Mouse (Mus musculus): Measurements from ENCODE around the gene Gng7. TPM values are rescaled to one million over a fixed set of nuclear protein-coding genes. Genes with fewer than 3 reads are reported as not detected.

Gene Gng7
- polyA plus RNA-seq, 1 experiment = 0.63 TPM

DNA sequence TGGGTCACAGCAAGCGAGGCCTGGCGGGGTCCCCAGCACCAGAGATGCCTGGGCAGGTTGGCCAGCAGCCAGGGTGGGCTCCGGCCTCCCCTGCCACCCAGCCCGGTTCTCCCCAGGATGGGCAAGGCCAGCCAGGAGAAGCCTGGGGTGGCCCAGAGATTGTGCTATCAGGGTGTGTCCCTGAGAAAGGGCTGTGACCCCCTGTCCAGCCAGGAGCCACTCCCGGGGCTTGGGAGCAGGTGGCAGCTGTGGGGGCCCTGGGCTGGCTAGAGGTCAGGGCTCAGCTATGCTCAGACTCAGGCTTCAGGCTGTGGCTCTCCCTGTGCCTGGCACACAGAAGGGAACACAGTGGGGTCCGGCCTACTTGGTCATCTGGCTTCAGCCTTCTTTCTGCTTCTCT is 4.9 kb upstream of the Gng7 start:
- Histone ChIP-seq H3K4me1 (replicated peaks; ENCODE audit: control insufficient read depth, insufficient read depth, low read length) (peaks cover 2% of the 10 kb centered on the region; the same call in 1 of the 2 replicates), H3K27me3 (ENCODE audit: control insufficient read depth, insufficient read depth, low read length) (no peaks in the 10 kb centered on the region; the same call in 1 of the 2 replicates), H3K27ac (ENCODE audit: control insufficient read depth, insufficient read depth, low read length) (no peak overlapping the region), H3K4me3 (ENCODE audit: control insufficient read depth, insufficient read depth, low read length) (no peak overlapping the region), H3K36me3 (ENCODE audit: control insufficient read depth, insufficient read depth, low read length) (no peaks in the 10 kb centered on the region)
- WGBS = 88% methylated on average over 6 of the region's 6 CpGs
- no peak for DNase-seq
- TF ChIP-seq POLR2A (IDR thresholded peaks at IDR 0.05; ENCODE audit: control insufficient read depth, extremely low read depth, insufficient read depth, low read length, poor library complexity) = no peak
- no peak for TF ChIP-seq CTCF (IDR thresholded peaks at IDR 0.05; ENCODE audit: borderline replicate concordance, control insufficient read depth, extremely low read depth, insufficient read depth, low read length, poor library complexity)

DNA sequence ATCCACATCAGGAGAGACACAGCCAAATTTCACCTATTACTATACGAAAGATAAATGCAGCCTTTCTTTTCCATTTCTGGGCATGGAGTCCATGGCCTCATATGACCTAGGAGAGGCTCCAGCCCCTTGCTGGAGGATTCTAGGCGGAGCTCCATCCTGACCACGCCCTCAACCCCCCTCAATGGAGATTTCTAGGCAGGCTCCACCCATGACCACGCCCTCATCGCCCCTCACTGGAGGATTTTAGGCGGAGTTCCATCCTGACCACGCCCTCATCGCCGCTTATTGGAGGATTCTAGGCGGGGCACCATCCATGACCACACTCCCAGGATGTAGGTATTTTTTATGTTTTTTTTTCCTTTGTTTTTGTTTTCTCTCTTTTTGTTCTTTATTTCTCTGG is 3.6 kb upstream of the Gng7 start:
- WGBS = 49% methylated on average over 10 of the region's 10 CpGs
- no peak for TF ChIP-seq CTCF (IDR thresholded peaks at IDR 0.05; ENCODE audit: borderline replicate concordance, control insufficient read depth, extremely low read depth, insufficient read depth, low read length, poor library complexity)
- no peak for TF ChIP-seq POLR2A (IDR thresholded peaks at IDR 0.05; ENCODE audit: control insufficient read depth, extremely low read depth, insufficient read depth, low read length, poor library complexity)
- no peak overlapping the region for H3K27ac ChIP-seq (ENCODE audit: control insufficient read depth, insufficient read depth, low read length)
- DNase-seq = no peak
- H3K4me3 ChIP-seq (ENCODE audit: control insufficient read depth, insufficient read depth, low read length) = no peak overlapping the region
- H3K36me3 ChIP-seq (ENCODE audit: control insufficient read depth, insufficient read depth, low read length) = no peaks in the 10 kb centered on the region
- H3K4me1 ChIP-seq (replicated peaks; ENCODE audit: control insufficient read depth, insufficient read depth, low read length) = peaks cover 4% of the 10 kb centered on the region; the same call in 1 of the 2 replicates
- H3K27me3 ChIP-seq (ENCODE audit: control insufficient read depth, insufficient read depth, low read length) = no peaks in the 10 kb centered on the region; the same call in 1 of the 2 replicates

DNA sequence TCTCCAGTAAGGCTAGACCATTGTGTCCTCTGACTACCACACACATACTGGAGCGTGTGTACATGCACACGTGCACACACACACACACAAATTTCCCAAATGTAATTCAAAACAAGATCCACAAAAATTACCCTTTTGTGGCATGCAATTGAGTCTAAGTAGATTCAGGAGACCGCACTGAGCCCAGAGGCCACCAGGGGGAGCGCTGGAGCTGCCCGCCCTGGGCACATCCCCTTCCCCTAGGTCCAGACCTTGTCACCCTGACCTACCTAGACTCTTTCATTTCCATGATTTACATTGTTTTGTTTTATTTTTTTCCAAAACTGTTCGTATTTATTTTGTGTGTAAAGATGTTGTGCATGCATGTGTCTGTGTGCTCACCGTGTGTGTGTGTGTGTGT is 1.9 kb upstream of the Gng7 start:
- WGBS = 9% methylated on average over 7 of the region's 7 CpGs
- H3K27me3 ChIP-seq (ENCODE audit: control insufficient read depth, insufficient read depth, low read length) = no peaks in the 10 kb centered on the region
- H3K27ac ChIP-seq (ENCODE audit: control insufficient read depth, insufficient read depth, low read length) = no peak overlapping the region
- peak; percentile 78 for DNase-seq
- H3K4me1 ChIP-seq (replicated peaks; ENCODE audit: control insufficient read depth, insufficient read depth, low read length) = peaks cover 4% of the 10 kb centered on the region; the same call in 1 of the 2 replicates
- no peak for TF ChIP-seq POLR2A (IDR thresholded peaks at IDR 0.05; ENCODE audit: control insufficient read depth, extremely low read depth, insufficient read depth, low read length, poor library complexity)
- TF ChIP-seq CTCF (IDR thresholded peaks at IDR 0.05; ENCODE audit: borderline replicate concordance, control insufficient read depth, extremely low read depth, insufficient read depth, low read length, poor library complexity) = peak; percentile 95
- no peak overlapping the region for H3K4me3 ChIP-seq (ENCODE audit: control insufficient read depth, insufficient read depth, low read length)
- no peaks in the 10 kb centered on the region for H3K36me3 ChIP-seq (ENCODE audit: control insufficient read depth, insufficient read depth, low read length)

DNA sequence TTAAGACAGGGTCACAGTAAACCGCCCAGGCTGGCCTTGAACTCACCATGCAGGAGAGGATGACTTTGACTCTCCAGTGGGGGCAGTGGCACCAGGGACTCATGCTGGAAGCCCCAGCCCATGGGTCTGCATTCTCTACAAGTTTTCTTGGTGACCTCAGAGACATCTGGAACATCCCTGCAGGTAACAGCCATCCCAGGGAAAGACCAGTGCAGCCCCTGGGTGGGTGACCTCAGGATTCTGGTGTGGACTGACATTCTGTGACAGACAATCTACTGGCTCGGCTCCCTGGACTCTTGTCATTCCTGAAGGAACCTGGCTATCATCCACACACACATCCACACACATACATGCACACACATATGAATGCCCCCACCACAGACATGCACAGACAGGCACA is 921 bp upstream of the Gng7 start:
- no peak for DNase-seq
- Histone ChIP-seq H3K27ac (ENCODE audit: control insufficient read depth, insufficient read depth, low read length) (no peak overlapping the region), H3K4me3 (ENCODE audit: control insufficient read depth, insufficient read depth, low read length) (no peak overlapping the region), H3K27me3 (ENCODE audit: control insufficient read depth, insufficient read depth, low read length) (no peaks in the 10 kb centered on the region), H3K36me3 (ENCODE audit: control insufficient read depth, insufficient read depth, low read length) (no peaks in the 10 kb centered on the region), H3K4me1 (replicated peaks; ENCODE audit: control insufficient read depth, insufficient read depth, low read length) (peaks cover 4% of the 10 kb centered on the region; the same call in 1 of the 2 replicates)
- no peak for TF ChIP-seq POLR2A (IDR thresholded peaks at IDR 0.05; ENCODE audit: control insufficient read depth, extremely low read depth, insufficient read depth, low read length, poor library complexity)
- no peak for TF ChIP-seq CTCF (IDR thresholded peaks at IDR 0.05; ENCODE audit: borderline replicate concordance, control insufficient read depth, extremely low read depth, insufficient read depth, low read length, poor library complexity)
- WGBS = 84% methylated on average over 2 of the region's 2 CpGs

DNA sequence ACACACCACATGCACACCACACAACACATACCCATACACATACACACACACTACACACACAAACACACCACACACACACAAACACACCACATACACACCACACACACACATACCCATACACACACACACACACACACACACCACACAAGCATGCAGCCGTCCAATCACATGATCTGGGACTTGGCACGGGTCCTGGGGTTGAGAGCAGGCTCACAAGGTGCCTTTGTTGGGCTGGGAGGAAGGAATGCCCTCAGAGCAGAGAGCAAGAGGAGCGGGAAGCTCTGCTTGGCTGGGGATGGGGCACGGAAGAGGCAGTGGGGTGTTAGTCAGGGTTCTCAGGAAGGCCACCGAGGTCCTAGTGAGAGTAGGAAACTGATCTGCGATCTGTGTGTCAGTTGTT is 3.9 kb downstream of the Gng7 start:
- no peaks in the 10 kb centered on the region for H3K27me3 ChIP-seq (ENCODE audit: control insufficient read depth, insufficient read depth, low read length)
- H3K36me3 ChIP-seq (ENCODE audit: control insufficient read depth, insufficient read depth, low read length) = no peaks in the 10 kb centered on the region
- 87% methylated on average over 6 of the region's 6 CpGs for WGBS
- no peak for DNase-seq
- no peak overlapping the region for H3K27ac ChIP-seq (ENCODE audit: control insufficient read depth, insufficient read depth, low read length)
- H3K4me3 ChIP-seq (ENCODE audit: control insufficient read depth, insufficient read depth, low read length) = no peak overlapping the region
- H3K4me1 ChIP-seq (replicated peaks; ENCODE audit: control insufficient read depth, insufficient read depth, low read length) = peaks cover 4% of the 10 kb centered on the region; the same call in 1 of the 2 replicates
- TF ChIP-seq POLR2A (IDR thresholded peaks at IDR 0.05; ENCODE audit: control insufficient read depth, extremely low read depth, insufficient read depth, low read length, poor library complexity) = no peak
- TF ChIP-seq CTCF (IDR thresholded peaks at IDR 0.05; ENCODE audit: borderline replicate concordance, control insufficient read depth, extremely low read depth, insufficient read depth, low read length, poor library complexity) = no peak

DNA sequence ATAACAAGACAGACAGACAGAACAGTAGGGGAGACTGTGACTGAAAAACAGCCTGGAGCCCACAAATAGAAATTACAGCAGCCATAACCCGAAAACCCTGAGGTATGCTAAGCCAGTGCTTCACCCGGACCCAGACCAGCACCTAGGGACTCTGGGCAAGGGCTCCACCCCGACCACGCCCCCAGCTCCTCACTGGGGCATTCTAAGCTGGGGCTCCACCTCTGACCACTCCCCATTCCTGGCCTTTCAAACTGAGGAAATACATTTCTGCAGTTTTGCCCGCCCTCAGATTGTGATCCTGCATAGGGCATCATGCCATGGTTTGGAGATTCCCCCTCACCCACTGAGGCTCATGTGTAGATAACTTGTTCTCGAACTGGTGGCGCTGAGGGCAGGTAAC is 7.5 kb downstream of the Gng7 start:
- no peak for DNase-seq
- no peak overlapping the region for H3K27ac ChIP-seq (ENCODE audit: control insufficient read depth, insufficient read depth, low read length)
- 53% methylated on average over 7 of the region's 7 CpGs for WGBS
- H3K4me3 ChIP-seq (ENCODE audit: control insufficient read depth, insufficient read depth, low read length) = no peak overlapping the region
- no peaks in the 10 kb centered on the region for H3K27me3 ChIP-seq (ENCODE audit: control insufficient read depth, insufficient read depth, low read length)
- H3K4me1 ChIP-seq (replicated peaks; ENCODE audit: control insufficient read depth, insufficient read depth, low read length) = no peaks in the 10 kb centered on the region
- no peaks in the 10 kb centered on the region for H3K36me3 ChIP-seq (ENCODE audit: control insufficient read depth, insufficient read depth, low read length)
- no peak for TF ChIP-seq CTCF (IDR thresholded peaks at IDR 0.05; ENCODE audit: borderline replicate concordance, control insufficient read depth, extremely low read depth, insufficient read depth, low read length, poor library complexity)
- no peak for TF ChIP-seq POLR2A (IDR thresholded peaks at IDR 0.05; ENCODE audit: control insufficient read depth, extremely low read depth, insufficient read depth, low read length, poor library complexity)
